Mouse (Mus musculus): Measurements from ENCODE around the gene Phldb2. TPM values are rescaled to one million over a fixed set of nuclear protein-coding genes. Genes with fewer than 3 reads are reported as not detected.

The Phldb2 gene
- polyA plus RNA-seq, 1 experiment from 2014 or later, result 7.2 TPM

DNA sequence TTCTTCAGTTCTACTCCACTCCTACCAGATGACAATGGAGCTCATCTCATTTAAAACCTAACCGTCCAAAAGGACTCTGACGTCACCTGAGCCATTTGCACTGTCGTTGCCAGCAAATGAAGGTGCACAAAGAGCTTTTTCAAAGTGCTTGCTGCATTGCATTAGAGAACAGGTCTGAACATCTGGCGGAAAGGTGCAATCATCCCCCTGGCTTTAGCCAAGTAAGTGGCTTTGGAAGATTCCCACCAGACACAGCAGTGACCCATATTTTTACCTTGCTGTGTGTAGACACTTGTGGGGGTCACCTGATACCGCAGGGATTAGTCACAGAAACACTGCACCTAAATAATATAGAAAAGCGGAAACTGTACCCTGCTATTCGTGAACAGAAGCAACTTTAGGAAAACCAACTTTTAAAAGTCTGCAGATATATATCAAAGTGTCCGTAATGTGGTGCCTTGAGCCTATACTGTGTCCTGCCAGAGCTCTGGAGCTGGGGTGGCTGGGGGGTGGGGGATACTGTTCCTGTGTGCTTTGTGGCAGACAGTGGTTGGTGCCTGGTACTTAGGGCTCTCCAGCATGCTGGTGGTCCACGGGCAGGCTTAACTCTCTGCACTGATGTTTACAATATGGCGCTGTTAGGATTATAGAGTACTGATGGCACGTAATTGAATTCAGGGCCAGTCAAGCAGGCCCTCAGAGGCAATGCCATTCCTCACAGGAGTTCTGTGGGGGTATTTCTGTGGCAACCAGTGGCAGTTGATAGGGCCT is 123.1 kb downstream of the Phldb2 start:
- Histone ChIP-seq H3K9ac (no peak overlapping the region), H3K4me3 (no peak overlapping the region), H3K27ac (replicated peaks) (no peak overlapping the region), H3K4me1 (replicated peaks) (no peaks in the 10 kb centered on the region), H3K27me3 (no peaks in the 10 kb centered on the region), H3K9me3 (no peaks in the 10 kb centered on the region), H3K4me2 (no peak overlapping the region), H3K36me3 (no peaks in the 10 kb centered on the region)
- WGBS, result 73% methylated on average over 11 of the region's 11 CpGs
- ATAC-seq (ENCODE audit: low FRiP score, low read depth), result no peak

DNA sequence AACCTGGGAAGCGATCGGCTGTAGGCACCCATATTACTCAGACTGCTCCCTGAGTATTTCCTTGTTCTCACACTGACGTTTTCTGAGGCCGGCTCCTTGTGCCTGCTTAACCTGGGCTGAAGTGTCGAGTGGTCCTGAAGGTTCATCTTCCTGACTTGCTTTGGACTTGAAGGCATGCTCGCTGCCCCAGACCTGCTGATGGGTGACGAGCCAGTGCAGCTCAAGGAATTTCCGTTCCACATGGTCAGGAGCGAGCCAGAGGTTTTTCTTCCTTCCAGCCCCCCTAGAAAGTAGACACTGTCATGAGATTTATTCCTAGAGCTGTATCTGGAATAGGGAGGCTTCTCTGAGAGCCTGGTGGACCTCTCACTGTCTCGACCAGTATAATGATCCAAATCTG is 128.1 kb downstream of the Phldb2 start:
- ATAC-seq (ENCODE audit: low FRiP score, low read depth), result no peak
- 93% methylated on average over 10 of the region's 10 CpGs for WGBS
- no peak overlapping the region for H3K4me2 ChIP-seq
- no peaks in the 10 kb centered on the region for H3K27me3 ChIP-seq
- no peak overlapping the region for H3K4me3 ChIP-seq
- no peaks in the 10 kb centered on the region for H3K9me3 ChIP-seq
- 0 out of 2 replicates have a peak, but pooled peaks cover 5% of the 10 kb centered on the region for H3K36me3 ChIP-seq
- H3K27ac ChIP-seq (replicated peaks), result no peak overlapping the region
- no peaks in the 10 kb centered on the region for H3K4me1 ChIP-seq (replicated peaks)
- H3K9ac ChIP-seq, result no peak overlapping the region

- Histone ChIP-seq H3K4me2 (no peak overlapping the region), H3K36me3 (0 out of 2 replicates have a peak, but pooled peaks cover 5% of the 10 kb centered on the region), H3K4me3 (no peak overlapping the region), H3K9me3 (no peaks in the 10 kb centered on the region), H3K27me3 (no peaks in the 10 kb centered on the region), H3K4me1 (replicated peaks) (no peaks in the 10 kb centered on the region), H3K27ac (replicated peaks) (no peak overlapping the region), H3K9ac (no peak overlapping the region)
- WGBS, result 67% methylated on average over 4 of the region's 4 CpGs
- no peak for ATAC-seq (ENCODE audit: low FRiP score, low read depth)
Observed at GRCm38 (mm10) chr16:45824025-45824424, 129.4 kb downstream of the Phldb2 start.

DNA sequence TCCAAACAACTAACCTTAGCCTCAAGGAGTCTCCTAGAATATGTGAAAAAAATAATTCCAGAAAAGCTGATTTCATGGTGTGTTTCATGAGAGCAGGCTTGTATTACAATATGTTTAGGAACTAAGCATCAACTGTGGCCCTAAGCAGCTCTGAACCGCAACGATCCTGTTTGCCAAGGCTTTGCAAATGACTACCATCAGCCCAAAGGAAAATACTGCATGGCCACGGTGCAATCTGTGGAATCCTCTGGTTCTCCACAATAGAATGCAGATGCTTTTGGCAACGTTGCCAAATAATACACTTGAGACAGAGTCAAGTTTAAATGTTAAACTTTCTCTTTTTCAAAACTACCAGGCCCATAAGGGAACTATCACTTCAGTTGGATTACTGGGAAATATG is 133.5 kb downstream of the Phldb2 start:
- Histone ChIP-seq H3K9ac (no peak overlapping the region), H3K27me3 (no peaks in the 10 kb centered on the region), H3K4me2 (no peak overlapping the region), H3K27ac (replicated peaks) (no peak overlapping the region), H3K4me3 (no peak overlapping the region), H3K36me3 (0 out of 2 replicates have a peak, but pooled peaks cover 4% of the 10 kb centered on the region), H3K9me3 (no peaks in the 10 kb centered on the region), H3K4me1 (replicated peaks) (no peaks in the 10 kb centered on the region)
- no peak for ATAC-seq (ENCODE audit: low FRiP score, low read depth)
- 85% methylated on average over 4 of the region's 4 CpGs for whole genome bisulfite sequencing

DNA sequence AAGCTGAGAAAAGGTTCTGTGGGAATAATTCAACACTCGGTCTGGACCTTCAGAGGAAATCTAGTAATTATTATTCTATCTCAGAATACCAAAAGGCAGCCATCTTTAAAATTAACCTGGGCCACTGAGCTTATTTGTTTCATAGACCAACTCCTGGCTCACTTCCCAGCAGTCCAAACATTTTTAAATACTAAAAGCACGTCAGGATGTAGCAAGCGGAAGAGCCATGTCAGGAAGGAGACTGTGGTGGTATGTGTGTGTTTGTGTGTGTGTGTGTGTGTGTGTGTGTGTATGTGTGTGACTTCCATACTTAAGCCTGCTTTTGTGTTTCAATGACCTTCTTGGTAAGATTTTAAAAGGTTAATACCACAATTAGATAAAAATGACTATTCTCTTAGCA is 135.6 kb downstream of the Phldb2 start:
- no peak for ATAC-seq (ENCODE audit: low FRiP score, low read depth)
- no peak overlapping the region for H3K27ac ChIP-seq (replicated peaks)
- no peak overlapping the region for H3K9ac ChIP-seq
- H3K4me1 ChIP-seq (replicated peaks), result no peaks in the 10 kb centered on the region
- no peak overlapping the region for H3K4me3 ChIP-seq
- no peaks in the 10 kb centered on the region for H3K36me3 ChIP-seq
- H3K9me3 ChIP-seq, result no peaks in the 10 kb centered on the region
- WGBS, result 76% methylated on average over 3 of the region's 3 CpGs
- H3K4me2 ChIP-seq, result no peak overlapping the region
- no peaks in the 10 kb centered on the region for H3K27me3 ChIP-seq

DNA sequence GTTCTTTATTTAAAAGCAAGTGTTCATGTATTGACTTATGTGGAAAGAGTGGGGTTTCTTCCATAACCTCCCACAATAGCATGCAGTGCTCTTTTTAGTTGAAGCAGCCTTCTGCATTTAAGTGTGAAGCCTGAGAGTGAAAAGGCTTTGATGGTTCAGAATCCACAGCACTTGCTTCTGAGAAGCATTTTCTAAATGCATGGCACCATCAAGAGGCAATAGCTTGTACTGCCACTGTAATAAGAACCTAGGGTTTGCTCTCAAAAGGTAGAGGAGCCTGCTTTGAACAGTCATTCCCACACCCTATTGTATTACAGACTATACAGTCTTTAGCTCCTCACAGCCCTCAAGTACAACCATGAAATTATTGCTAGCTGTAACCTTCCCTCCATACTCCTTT is 136.7 kb downstream of the Phldb2 start:
- Histone ChIP-seq H3K36me3 (no peaks in the 10 kb centered on the region), H3K4me2 (no peak overlapping the region), H3K9ac (no peak overlapping the region), H3K4me1 (replicated peaks) (no peaks in the 10 kb centered on the region), H3K9me3 (no peaks in the 10 kb centered on the region), H3K4me3 (no peak overlapping the region), H3K27me3 (no peaks in the 10 kb centered on the region), H3K27ac (replicated peaks) (no peak overlapping the region)
- ATAC-seq (ENCODE audit: low FRiP score, low read depth), result no peak

DNA sequence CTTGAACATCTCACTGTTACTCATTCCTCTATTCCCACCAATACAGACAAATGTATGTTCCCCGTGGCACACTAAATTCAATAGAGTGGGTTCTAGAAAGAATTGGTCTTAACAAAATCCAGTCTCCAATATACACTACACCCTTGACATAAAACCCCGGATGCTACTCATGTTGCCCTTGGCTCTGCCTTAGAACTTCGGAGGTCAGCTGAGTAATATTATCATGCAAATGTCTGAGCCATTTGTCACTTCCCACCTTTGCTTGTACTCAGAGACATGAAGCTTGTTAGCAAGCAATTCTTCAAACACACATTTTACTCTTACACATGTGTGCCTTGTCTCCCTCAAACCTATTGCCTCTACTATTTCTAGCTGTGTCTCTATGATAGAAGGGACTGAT is 138.8 kb downstream of the Phldb2 start:
- Histone ChIP-seq H3K36me3 (no peaks in the 10 kb centered on the region), H3K27me3 (no peaks in the 10 kb centered on the region), H3K9me3 (no peaks in the 10 kb centered on the region), H3K4me3 (no peak overlapping the region), H3K4me1 (replicated peaks) (no peaks in the 10 kb centered on the region), H3K27ac (replicated peaks) (no peak overlapping the region), H3K4me2 (no peak overlapping the region), H3K9ac (no peak overlapping the region)
- ATAC-seq (ENCODE audit: low FRiP score, low read depth), result no peak
- 67% methylated on average over 3 of the region's 3 CpGs for WGBS

- no peak overlapping the region for H3K4me2 ChIP-seq
- no peak for ATAC-seq (ENCODE audit: low FRiP score, low read depth)
- no peaks in the 10 kb centered on the region for H3K4me1 ChIP-seq (replicated peaks)
- H3K27me3 ChIP-seq, result no peaks in the 10 kb centered on the region
- H3K36me3 ChIP-seq, result no peaks in the 10 kb centered on the region
- no peak overlapping the region for H3K4me3 ChIP-seq
- no peaks in the 10 kb centered on the region for H3K9me3 ChIP-seq
- no peak overlapping the region for H3K27ac ChIP-seq (replicated peaks)
- H3K9ac ChIP-seq, result no peak overlapping the region
Observed at GRCm38 (mm10) chr16:45811788-45812187, 141.6 kb downstream of the Phldb2 start.

GRCm38 (mm10) chr16:45810829-45811326 is 142.5 kb downstream of the Phldb2 start:
- 89% methylated on average over 6 of the region's 6 CpGs for WGBS
- Histone ChIP-seq H3K36me3 (no peaks in the 10 kb centered on the region), H3K9ac (no peak overlapping the region), H3K27me3 (no peaks in the 10 kb centered on the region), H3K27ac (replicated peaks) (no peak overlapping the region), H3K9me3 (no peaks in the 10 kb centered on the region), H3K4me3 (no peak overlapping the region), H3K4me1 (replicated peaks) (no peaks in the 10 kb centered on the region), H3K4me2 (no peak overlapping the region)
- ATAC-seq (ENCODE audit: low FRiP score, low read depth), result no peak

GRCm38 (mm10) chr16:45810155-45810554 is 143.2 kb downstream of the Phldb2 start:
- H3K4me3 ChIP-seq, result no peak overlapping the region
- ATAC-seq (ENCODE audit: low FRiP score, low read depth), result no peak
- H3K4me2 ChIP-seq, result no peak overlapping the region
- 79% methylated on average over 2 of the region's 2 CpGs for WGBS
- no peak overlapping the region for H3K9ac ChIP-seq
- no peaks in the 10 kb centered on the region for H3K4me1 ChIP-seq (replicated peaks)
- no peaks in the 10 kb centered on the region for H3K9me3 ChIP-seq
- H3K27ac ChIP-seq (replicated peaks), result no peak overlapping the region
- H3K27me3 ChIP-seq, result no peaks in the 10 kb centered on the region
- H3K36me3 ChIP-seq, result no peaks in the 10 kb centered on the region

- Histone ChIP-seq H3K9ac (no peak overlapping the region), H3K4me2 (no peak overlapping the region), H3K4me3 (no peak overlapping the region), H3K9me3 (no peaks in the 10 kb centered on the region), H3K27ac (replicated peaks) (no peak overlapping the region), H3K27me3 (no peaks in the 10 kb centered on the region), H3K36me3 (no peaks in the 10 kb centered on the region), H3K4me1 (replicated peaks) (no peaks in the 10 kb centered on the region)
- no peak for ATAC-seq (ENCODE audit: low FRiP score, low read depth)
- WGBS, result 70% methylated on average over 3 of the region's 3 CpGs
Observed at GRCm38 (mm10) chr16:45804708-45805107, 148.7 kb downstream of the Phldb2 start.

- Histone ChIP-seq H3K4me1 (replicated peaks) (no peaks in the 10 kb centered on the region), H3K4me3 (no peak overlapping the region), H3K36me3 (no peaks in the 10 kb centered on the region), H3K27me3 (no peaks in the 10 kb centered on the region), H3K9ac (no peak overlapping the region), H3K4me2 (no peak overlapping the region), H3K27ac (replicated peaks) (no peak overlapping the region), H3K9me3 (no peaks in the 10 kb centered on the region)
- 63% methylated on average over 2 of the region's 2 CpGs for WGBS
- ATAC-seq (ENCODE audit: low FRiP score, low read depth), result no peak
Observed at GRCm38 (mm10) chr16:45800406-45800805, 153.0 kb downstream of the Phldb2 start.

GRCm38 (mm10) chr16:45799150-45799549 is 154.2 kb downstream of the Phldb2 start:
- no peaks in the 10 kb centered on the region for H3K9me3 ChIP-seq
- H3K36me3 ChIP-seq, result no peaks in the 10 kb centered on the region
- no peak overlapping the region for H3K4me2 ChIP-seq
- no peaks in the 10 kb centered on the region for H3K4me1 ChIP-seq (replicated peaks)
- H3K9ac ChIP-seq, result no peak overlapping the region
- no peak overlapping the region for H3K4me3 ChIP-seq
- H3K27me3 ChIP-seq, result no peaks in the 10 kb centered on the region
- 0 out of 2 replicates have a peak, but pooled peaks have one; percentile 38 for ATAC-seq (ENCODE audit: low FRiP score, low read depth)
- WGBS, result 69% methylated on average over 4 of the region's 4 CpGs
- H3K27ac ChIP-seq (replicated peaks), result no peak overlapping the region
